Mouse (Mus musculus) Patski (cell line): ENCODE data around the gene Psme3. TPM values are rescaled to one million over a fixed set of nuclear protein-coding genes. Genes with fewer than 3 reads are reported as not detected.

Experiments used
- ATAC-seq: fragments of 100-300 bp; one replicate; pipeline ENCODE4 v1.8.0; 2021
- CTCF ChIA-PET: fragments of 350-600 bp; sonication (Branson Sonifier 250); formaldehyde crosslinking; loops from one replicate; lab custom pipeline; 2022; ENCODE audit warnings: inconsistent platforms; lab: Charles Lee
- POLR2A ChIA-PET: fragments of 350-600 bp; sonication (Branson Sonifier 250); formaldehyde crosslinking; loops from one replicate; lab custom pipeline; 2022; ENCODE audit warnings: antibody characterized with exemption, inconsistent platforms; lab: Charles Lee
- DNase-seq: peaks from one replicate; pipeline ENCODE4 v3.0.0-alpha.2; 2011; ENCODE audit warnings: low read depth, low spot score
- H3K27me3 ChIP-seq: fragments of 371-371 bp; one replicate; pipeline ENCODE4 v1.5.1; 2021
- CTCF ChIP-seq: fragments of 100-300 bp; IDR thresholded peaks from one replicate; pipeline ENCODE4 v1.5.1; 2021
- in situ Hi-C: fragments of 300-500 bp; cut with MboI; formaldehyde crosslinking; loops from 3 replicates; pipeline ENCODE4 v1.11.1; 2018; ENCODE audit warnings: low pct_unique_long_range_greater_than_20kb, mixed read lengths
- polyA plus RNA-seq: library from polyadenylated mRNA; unstranded; gene quantifications from one replicate; pipeline ENCODE4 v1.2.3, GENCODE M21; 2021

Psme3 gene
- 101 TPM for polyA plus RNA-seq

DNA sequence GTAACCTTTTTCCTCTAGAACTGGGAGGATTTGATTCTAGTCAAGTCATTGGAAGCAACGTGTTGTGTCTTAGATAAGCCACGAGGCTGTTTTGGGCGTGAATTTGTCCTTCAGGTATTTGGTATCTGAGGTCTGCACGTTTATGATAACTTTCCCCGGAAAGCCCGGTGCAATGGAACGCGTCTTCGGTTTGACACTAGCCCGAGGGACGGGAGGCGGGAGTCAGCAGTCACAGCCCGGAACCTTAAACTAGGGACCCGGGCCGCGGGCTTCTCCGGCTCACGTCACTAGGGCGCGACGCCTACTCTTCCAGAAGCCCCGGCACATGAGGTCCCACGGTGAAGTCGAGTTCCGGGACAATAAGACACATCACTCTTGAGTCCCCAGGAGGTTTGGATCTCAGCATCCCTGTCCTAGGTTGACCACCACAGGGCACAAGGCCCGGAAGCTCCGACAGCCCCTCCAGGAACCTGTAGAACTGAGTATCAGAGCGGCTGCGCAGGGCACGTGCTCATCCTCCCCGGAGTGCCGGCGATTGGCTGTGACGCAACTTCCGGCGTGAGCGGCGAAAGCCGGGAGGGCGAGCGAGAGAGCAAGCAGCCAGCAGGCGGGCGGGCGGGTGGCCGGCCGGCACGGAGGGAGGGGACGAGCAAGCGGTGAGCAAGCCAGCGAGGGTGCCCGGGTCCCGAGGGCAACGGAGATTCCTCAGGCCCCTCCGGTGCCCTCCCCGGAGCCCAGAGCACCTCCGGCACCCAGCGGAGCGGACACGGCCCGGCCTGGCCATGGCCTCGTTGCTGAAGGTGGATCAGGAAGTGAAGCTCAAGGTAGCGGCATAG lies at the start of gene Psme3:
Gene Psme3, plus strand, starts transcription at position 549 of the 836 bp plus-strand sequence.
- CTCF ChIA-PET, result interaction anchor here (1.3 kb wide), 1 partner anchor 80 kb away, joined by 3 read pairs; no protein-coding TSS in a partner anchor
- no peaks in the 10 kb centered on the region for H3K27me3 ChIP-seq
- no peak for TF ChIP-seq CTCF
- ATAC-seq (peak; percentile 65), DNase-seq (peak; percentile 71)
- POLR2A ChIA-PET, result interaction anchor here (0.6 to 1.2 kb wide), 2 partner anchors 9 to 196 kb away, joined by 3 read pairs; partner anchors contain the start of genes Aoc2, Retreg3 and Tubg1
- in situ Hi-C loops, result no loop called here

DNA sequence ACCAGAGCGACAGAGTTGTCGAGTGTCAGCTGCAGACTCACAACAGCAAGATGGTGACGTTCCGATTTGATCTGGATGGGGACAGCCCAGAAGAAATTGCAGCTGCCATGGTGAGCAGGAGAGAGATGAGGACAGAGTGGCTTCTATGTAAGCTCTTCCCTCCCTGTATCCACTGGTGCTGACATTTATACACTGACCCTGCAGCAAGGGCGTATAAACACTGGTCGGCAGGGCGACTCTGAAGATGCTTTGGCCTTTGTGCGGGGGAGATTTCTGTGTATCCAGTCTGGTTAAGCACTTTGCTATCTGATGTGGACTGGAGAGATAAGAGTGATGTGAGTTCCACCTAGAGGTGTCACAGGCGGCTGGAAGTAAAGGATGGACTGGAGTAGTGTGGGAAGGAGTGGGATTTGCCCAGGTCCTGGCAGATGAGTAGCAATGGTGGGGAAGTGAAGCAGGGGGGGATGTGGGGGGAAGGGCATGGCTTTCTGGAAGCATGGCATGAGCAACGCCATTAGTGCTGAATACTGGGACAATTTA lies 46.4 kb upstream of the Psme3 start:
- ChIA-PET POLR2A (interaction anchor here (0.7 kb wide), 1 partner anchor 20 kb away, joined by 3 read pairs; no protein-coding TSS in a partner anchor), CTCF (no interaction called here)
- no peak for TF ChIP-seq CTCF
- in situ Hi-C loops, result no loop called here
- no peaks in the 10 kb centered on the region for H3K27me3 ChIP-seq
- no peak for DNase-seq
- no peak for ATAC-seq

DNA sequence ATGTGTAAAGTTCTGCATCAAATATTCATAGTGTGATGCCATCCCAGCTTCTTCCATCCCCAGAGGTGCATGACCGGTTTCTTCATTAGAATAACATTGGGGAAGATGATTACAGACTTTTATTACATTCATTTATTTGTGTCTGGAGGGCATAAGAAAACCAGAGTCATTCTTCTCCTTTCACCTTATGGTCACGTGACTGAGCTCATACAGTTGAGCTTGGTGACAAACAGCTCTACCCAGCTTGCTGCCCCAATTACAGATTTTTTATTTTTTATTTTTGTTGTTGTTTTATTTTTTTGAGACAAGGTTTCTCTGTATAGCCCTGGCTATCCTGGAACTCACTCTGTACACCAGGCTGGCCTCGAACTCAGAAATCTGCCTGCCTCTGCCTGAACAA lies 43.6 kb upstream of the Psme3 start:
- H3K27me3 ChIP-seq, result no peaks in the 10 kb centered on the region
- no peak for DNase-seq
- in situ Hi-C loops, result no loop called here
- ChIA-PET POLR2A (interaction anchor here (1.6 kb wide), 1 partner anchor 12 kb away, joined by 5 read pairs; the partner anchor contains the start of gene Wnk4), CTCF (interaction anchor here (1.0 kb wide), 1 partner anchor 30 kb away, joined by 3 read pairs; the partner anchor contains the start of gene Becn1)
- no peak for TF ChIP-seq CTCF
- no peak for ATAC-seq

DNA sequence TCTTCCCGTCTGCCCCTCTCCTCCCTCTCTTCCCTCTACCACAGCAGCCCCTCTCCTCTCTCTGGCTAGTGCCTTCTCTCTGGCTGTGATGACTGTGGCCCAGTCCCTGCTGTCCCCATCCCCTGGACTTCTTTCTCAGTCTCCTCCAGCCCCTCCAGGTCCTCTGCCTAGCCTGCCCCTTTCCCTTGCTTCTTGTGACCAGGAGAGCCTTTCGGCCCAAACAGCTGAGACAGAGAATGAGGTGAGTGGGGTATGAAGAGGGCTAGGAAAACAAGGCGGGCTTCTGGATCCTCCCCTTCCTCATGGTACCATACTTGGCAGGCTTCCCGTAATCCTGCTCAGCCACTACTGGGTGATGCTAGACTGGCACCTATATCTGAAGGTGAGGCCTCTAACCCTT lies 40.7 kb upstream of the Psme3 start:
- CTCF ChIA-PET, result no interaction called here
- H3K27me3 ChIP-seq, result no peaks in the 10 kb centered on the region
- no peak for TF ChIP-seq CTCF
- POLR2A ChIA-PET, result interaction anchor here (6.1 kb wide), 1 partner anchor 16 kb away, joined by 51 read pairs; the partner anchor contains the start of gene Wnk4
- in situ Hi-C loops, result no loop called here
- DNase-seq (no peak), ATAC-seq (no peak)

DNA sequence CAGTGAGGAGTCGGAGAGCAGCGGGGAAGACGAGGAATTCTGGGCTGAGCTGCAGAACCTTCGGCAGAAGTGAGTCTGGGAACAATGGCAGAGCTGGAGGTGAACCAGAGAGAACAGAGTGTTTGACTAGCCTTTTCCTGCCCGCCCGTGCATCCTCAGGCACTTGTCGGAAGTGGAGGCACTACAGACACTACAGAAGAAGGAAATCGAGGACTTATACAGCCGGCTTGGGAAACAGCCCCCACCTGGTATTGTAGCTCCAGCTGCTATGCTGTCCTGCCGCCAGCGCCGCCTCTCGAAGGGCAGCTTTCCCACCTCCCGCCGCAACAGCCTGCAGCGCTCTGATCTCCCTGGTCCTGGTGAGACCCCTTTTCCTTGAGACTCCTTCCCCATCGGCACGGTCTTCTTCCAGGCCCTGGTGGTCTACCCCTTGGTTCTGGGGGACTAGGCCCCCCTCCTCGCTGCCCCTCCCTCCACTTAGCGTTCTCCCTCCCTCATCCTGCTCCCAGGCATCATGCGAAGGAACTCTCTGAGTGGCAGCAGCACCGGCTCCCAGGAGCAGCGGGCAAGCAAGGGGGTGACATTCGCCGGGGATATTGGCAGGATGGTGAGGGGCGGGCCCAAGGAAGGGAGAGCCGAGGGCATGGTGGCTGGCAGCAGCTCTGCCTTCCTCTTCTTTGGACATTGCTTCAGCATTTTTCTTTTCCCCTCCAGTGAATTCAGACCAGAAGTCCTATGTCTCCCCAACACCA lies 39.5 kb upstream of the Psme3 start:
- DNase-seq (no peak), ATAC-seq (no peak)
- ChIA-PET CTCF (no interaction called here), POLR2A (interaction anchor here (6.1 kb wide), 1 partner anchor 17 kb away, joined by 51 read pairs; the partner anchor contains the start of gene Wnk4)
- in situ Hi-C loops, result no loop called here
- no peak for TF ChIP-seq CTCF
- H3K27me3 ChIP-seq, result no peaks in the 10 kb centered on the region

DNA sequence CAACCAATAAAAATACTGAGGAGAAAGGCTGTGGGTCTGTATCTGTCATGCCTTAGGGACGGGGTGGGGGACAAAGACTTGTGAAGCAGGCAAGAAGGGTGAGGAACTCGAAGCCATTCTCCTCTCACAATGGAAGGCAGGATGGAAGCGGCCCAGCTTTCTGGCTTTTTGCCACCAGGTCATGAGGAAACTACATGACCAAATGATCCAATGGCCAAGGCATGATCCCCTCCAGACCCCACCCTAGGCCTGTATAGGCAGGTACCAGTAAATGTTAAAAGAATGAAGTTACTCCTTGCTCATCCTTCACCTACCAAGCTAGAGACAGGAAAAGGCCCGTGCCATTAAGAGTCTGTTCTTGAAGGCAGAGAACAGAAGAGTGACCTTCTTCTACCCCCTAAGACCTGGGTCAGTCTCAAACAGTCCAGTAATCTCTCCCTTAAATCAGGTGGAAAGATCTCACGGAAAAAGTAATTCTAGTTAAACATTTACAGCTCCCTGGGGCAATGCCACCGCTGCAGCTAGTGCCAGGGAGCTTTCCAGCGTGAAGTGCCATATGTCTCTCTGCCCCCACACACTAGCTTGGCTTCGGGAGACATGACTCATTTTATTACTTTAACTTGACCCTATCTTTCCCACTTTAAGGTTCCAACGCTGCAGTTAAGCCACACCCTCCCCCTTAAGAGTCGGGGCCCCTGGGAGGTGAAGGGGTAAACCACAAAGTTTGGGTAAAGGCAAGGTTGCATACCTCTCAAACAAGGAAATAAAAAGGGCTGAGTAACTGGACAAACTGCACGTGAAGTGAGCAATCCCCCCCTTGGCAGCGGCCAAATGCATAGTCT lies 38.4 kb upstream of the Psme3 start:
- no peak for TF ChIP-seq CTCF
- ChIA-PET CTCF (interaction anchor here (1.0 to 2.3 kb wide), 5 partner anchors 13 to 25 kb away, joined by 3 to 12 read pairs (median 7); partner anchors contain the start of genes Becn1 and Vps25), POLR2A (interaction anchor here (1.2 to 6.1 kb wide), 3 partner anchors 18 to 46 kb away, joined by 3 to 51 read pairs (median 7); partner anchors contain the start of genes Vps25 and Wnk4)
- peak; percentile 98 for DNase-seq
- in situ Hi-C loops, result no loop called here
- peak; percentile 76 for ATAC-seq
- H3K27me3 ChIP-seq, result no peaks in the 10 kb centered on the region

DNA sequence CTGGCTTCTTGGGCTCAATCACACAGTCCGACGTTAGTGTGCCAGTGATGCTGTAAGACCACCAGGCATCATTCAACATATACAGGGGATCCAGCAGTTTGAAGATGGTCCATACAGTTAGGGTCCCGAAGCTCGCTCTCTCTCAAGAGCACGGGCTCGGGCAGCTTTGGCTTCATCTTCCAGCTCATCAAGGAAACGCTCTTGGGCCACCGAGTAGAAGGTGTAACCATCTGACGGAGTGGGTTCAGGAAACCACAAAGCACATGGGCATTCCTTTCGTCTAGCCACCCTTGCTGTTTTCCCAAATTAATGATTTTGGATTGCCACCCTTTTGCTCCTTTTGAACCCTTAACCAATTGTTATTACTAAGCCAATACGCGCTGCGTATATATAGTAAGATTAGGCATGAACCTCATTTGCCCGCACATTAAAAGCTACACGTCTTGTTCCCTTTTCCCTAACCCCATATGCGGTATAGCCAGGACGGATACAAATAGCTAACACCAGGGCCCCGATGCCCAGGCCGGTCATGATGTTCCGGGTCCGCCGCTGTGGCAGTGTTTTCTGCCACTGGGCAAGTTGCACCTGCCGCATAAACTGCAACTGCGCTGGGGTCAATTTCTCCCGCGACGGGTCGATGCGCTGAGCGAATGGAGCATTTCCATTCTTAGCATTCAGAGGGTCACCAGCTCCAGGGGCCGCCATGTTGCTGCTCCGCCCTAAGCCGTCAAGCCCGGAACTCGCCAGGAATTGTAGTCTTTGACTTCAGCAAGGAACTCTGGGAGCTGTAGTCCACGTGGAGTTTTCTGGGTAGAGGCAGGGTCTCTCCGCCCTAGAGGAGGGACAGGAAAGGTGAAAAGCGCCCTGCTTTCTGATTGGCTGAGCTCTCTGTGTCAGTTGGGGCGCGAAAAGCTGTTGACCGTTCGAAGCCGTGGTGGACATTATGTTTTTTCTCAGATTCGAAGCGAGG lies 37.5 kb upstream of the Psme3 start, which contains the start of the genes Cntd1 and Coa3:
Gene Cntd1, plus strand, starts transcription at position 790 of the 970 bp plus-strand sequence.
Gene Coa3, minus strand, starts transcription at position 892 of the 970 bp plus-strand sequence.
- in situ Hi-C loops, result no loop called here
- TF ChIP-seq CTCF, result no peak
- no peaks in the 10 kb centered on the region for H3K27me3 ChIP-seq
- ChIA-PET POLR2A (interaction anchor here (0.7 to 6.1 kb wide), 4 partner anchors 9 to 47 kb away, joined by 3 to 51 read pairs (median 5); partner anchors contain the start of genes Vps25 and Wnk4), CTCF (interaction anchor here (1.0 to 2.3 kb wide), 6 partner anchors 12 to 26 kb away, joined by 3 to 12 read pairs (median 6); partner anchors contain the start of genes Becn1 and Vps25)
- ATAC-seq (peak; percentile 59), DNase-seq (peak; percentile 61)

DNA sequence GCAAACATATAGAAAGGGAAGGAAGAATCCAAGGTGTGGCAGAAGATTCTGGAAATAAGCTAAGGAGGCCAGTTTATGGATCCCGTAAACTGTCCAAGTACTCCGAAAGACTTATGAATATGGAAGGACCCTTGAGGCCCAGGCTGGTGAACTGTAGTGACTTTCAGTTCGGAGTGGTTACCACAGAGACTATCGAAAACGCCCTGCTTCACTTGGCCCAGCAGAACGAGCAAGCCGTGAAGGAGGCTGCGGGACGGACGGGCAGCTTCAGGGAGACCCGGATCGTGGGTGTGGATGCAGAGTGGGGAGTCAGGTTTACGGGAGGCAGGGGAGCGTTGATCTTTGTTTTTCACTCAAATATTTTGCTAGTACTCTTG lies 36.8 kb upstream of the Psme3 start:
- CTCF ChIA-PET, result interaction anchor here (1.0 to 2.3 kb wide), 5 partner anchors 11 to 26 kb away, joined by 3 to 12 read pairs (median 7); partner anchors contain the start of genes Becn1 and Vps25
- no peak for TF ChIP-seq CTCF
- DNase-seq (no peak), ATAC-seq (no peak)
- H3K27me3 ChIP-seq, result no peaks in the 10 kb centered on the region
- POLR2A ChIA-PET, result interaction anchor here (0.7 to 6.1 kb wide), 2 partner anchors 8 to 20 kb away, joined by 3 to 51 read pairs; partner anchors contain the start of gene Wnk4
- in situ Hi-C loops, result no loop called here
